Mouse (Mus musculus) stomach, postnatal 0 days (tissue): ENCODE results near the gene Adamtsl1.

Experiments used
- CTCF ChIP-seq: IDR thresholded peaks from 2 replicates; pipeline ENCODE4 v1.5.1; 2016; ENCODE audit warnings: antibody characterized with exemption, low read depth, mild to moderate bottlenecking, moderate library complexity
- EP300 ChIP-seq: optimal IDR thresholded peaks from 2 replicates; pipeline ENCODE3; 2016; ENCODE audit warnings: antibody characterized with exemption

DNA sequence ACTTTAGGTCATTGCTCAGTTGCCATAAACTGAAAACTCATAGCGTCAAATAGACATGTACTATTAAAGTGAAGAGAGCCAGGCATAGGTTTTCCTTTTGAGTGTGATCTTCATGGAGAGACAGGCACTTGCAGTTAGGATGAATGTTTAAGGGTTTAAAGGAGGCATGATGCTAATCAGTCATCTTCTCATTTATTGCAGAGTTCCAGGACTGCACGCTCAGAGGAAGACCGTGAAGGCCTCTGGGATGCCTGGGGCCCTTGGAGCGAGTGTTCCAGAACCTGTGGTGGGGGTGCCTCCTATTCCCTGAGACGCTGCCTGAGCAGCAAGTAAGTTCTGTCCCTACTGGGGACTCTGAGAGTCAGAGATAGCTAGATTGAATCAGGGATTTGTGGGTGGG is 573.5 kb downstream of the Adamtsl1 start:
- TF ChIP-seq CTCF (no peak), EP300 (no peak)
